Mouse (Mus musculus) liver, embryonic 14.5 days (tissue): Measurements from ENCODE around the gene Tex50.

Experiments used
- CTCF ChIP-seq: IDR thresholded peaks from 2 replicates; pipeline ENCODE4 v1.5.1; 2016; ENCODE audit warnings: antibody characterized with exemption, low read depth, control low read depth
- EP300 ChIP-seq: IDR thresholded peaks from 2 replicates; pipeline ENCODE4 v1.6.1; 2016; ENCODE audit warnings: antibody characterized with exemption, low read depth

DNA sequence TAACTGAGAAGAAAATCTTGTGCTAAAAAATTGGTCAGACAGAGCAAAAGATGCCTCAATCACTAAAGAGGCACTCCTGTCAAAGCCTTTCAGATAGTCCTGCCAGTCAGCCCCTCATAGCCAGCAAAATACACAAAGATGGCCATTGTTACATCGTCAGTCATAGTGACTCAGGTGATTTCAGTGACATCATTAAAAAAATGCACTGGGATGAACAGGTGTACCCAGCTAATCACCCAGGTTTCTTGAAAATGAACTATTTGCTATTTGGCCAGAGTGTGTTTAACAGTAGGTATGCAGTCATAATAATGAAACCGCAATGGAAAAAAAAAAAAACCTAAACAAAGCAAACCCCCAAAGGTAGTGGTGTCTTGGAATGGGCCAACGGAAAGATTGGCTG, at the start of gene Tex50:
- TF ChIP-seq CTCF: no peak
- no peak for TF ChIP-seq EP300
